Mouse (Mus musculus) gastrocnemius, postnatal 10 days (tissue): ENCODE data around the gene Ikbke. TPM values are rescaled to one million over a fixed set of nuclear protein-coding genes. Genes with fewer than 3 reads are reported as not detected.
"Not testable (repeated sequence)": the region's sequence is repeated elsewhere in the genome, so short reads cannot be mapped to it uniquely, and the experiment has no call there.

Experiments
- DNase-seq: peaks from one replicate; pipeline ENCODE4 v3.0.0; 2021; ENCODE audit warnings: mixed read lengths
- long read RNA-seq, 2 experiments: library from polyadenylated mRNA; stranded (forward); transcript quantifications; one replicate each; pipeline ENCODE4 v2.0.0; 2021
- total RNA-seq, 2 experiments: library from RNA; stranded (reverse); gene quantifications; 2 replicates each; pipeline ENCODE4 v1.2.3; 2021

Gene Ikbke
- 1 to 10 TPM; 2.8 to 3.6 TPM for total RNA-seq
- long read RNA-seq, experiment 1, partial matches to known transcripts, result 1 of 6 reads
- long read RNA-seq, experiment 1, other reads (novel, unspliced or antisense), result 3 of 6 reads
- long read RNA-seq, experiment 2, partial matches to known transcripts, result 0 of 3 reads
- long read RNA-seq, experiment 2, other reads (novel, unspliced or antisense), result 3 of 3 reads

DNA sequence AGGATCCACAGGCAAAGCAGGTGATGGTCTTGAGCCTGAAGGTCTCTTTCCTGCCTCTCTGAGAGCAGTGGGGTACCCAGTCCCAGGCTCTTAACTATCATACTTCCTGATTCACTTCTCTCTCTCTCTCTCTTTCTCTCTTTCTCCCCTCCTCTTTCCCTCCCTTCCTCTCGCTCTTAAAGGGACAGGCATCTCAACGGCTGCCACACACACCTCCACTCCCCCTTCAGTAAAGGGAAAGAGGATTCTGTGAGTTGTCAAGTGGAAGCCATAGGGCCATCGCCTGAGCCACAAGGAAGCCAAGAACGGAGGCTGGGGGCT, at the start of gene Ikbke:
Gene Ikbke (minus strand): TSS at position 151 of the 321 bp plus-strand sequence.
- no peak for DNase-seq

DNA sequence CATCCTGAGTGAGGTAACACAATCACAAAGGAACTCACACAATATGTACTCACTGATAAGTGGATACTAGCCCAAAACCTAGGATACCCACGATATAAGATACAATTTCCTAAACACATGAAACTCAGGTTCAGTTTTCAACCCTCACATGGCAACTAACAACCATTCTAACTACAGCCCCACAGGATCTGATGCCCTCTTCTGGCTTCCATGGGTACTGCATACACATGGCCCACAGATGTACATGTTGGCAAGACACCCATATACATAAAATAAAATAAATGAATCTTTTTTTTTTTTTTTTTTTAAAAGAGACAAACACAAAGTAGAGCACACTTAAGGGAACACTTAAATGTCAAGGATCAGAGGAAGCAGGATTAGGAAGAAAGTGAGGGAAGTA, 49.7 kb upstream of the Ikbke start:
- DNase-seq, result not testable (repeated sequence)

GRCm38 (mm10) chr1:131327167-131327566, 47.8 kb upstream of the Ikbke start:
- DNase-seq, result no peak

- no peak for DNase-seq
Observed at GRCm38 (mm10) chr1:131324816-131325463, 45.5 kb upstream of the Ikbke start.

DNA sequence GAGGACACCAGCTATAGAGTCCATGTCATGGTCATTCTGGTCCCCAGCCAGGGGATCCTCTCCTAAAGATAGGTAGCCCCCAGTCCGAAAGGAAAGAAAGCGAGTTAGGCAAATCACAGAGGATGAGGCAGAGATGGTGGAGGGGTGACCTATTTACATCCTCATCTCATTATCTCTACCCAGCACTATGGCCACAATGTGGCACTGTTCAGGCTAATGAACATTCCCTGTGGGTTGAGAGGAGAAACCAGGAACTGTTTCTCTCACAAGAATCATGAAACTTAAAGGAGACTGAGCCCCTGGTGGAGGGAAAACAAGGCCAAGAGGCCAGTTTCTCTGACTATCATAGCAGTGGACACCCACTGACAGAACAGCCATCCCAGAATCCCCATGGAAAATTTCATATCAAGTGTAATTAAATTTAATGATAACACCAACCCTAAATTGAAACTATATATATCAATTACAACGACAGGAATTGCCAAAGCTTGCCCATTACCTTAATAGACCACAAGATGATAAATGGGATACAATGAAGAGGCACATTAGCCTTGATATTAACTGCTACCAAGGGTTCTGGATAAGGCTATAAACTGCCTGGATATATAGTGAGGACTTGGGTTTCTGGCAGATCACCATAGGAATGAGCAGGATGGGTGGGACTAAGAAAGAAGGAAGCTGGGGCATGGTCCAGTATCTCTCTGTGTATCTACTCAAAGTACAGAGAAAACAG, 40.4 kb upstream of the Ikbke start:
- no peak for DNase-seq

DNA sequence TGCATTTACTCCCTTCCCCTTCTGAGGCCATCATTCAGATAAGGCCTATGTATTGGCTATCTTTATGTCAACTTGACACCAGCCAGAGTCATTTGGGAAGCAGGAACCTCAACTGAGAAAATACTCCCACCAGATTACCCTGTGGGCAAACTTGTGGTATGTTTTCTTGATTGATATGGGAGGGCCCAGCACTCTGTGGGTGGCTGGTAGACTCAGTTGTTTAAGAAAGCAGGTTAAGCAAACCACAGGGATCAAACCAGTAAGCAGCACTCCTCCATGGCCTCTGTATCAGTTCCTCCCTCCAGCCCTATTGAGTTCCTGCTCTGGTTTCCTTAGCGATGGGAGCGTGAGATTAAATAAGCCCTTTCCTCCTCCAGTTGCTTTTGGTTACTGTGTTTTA, 39.0 kb upstream of the Ikbke start:
- no peak for DNase-seq

DNA sequence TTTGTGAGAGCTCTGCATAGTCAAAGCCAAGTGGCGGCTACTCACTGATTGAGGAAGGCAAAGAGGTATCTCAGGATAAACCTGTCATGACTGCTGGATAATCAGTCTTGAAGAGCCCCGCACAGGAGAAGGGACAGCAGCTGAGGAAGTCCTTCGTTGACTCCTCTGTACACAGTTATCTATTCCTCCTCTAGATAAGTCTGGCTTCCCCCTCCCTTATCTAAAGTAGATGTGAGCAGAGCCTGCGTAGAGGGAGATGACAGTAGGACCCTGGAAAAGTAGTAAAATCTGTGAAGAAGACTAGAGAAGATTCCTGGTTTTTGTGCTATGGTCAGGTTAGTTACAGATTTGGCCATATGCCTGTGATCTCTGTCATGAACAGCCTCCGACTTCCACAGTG, 38.2 kb upstream of the Ikbke start:
- no peak for DNase-seq

DNA sequence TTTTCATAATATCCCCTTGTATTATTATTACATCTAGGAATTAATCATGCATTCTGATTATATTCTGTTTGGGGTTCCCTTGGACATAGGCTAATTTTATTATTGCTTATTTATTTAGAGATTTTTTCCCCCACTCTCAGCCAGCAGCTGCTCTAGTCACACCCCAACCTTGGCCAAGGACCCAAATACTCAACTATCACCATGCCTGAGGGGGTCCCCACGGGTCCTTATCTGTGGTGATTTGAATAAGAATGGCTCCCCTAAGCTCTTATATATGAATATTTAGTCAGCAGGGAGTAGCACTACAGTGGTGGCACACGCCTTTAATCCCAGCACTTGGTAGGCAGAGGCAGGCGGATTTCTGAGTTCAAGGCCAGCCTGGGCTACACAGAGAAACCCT, 31.9 kb upstream of the Ikbke start:
- DNase-seq, result no peak

DNA sequence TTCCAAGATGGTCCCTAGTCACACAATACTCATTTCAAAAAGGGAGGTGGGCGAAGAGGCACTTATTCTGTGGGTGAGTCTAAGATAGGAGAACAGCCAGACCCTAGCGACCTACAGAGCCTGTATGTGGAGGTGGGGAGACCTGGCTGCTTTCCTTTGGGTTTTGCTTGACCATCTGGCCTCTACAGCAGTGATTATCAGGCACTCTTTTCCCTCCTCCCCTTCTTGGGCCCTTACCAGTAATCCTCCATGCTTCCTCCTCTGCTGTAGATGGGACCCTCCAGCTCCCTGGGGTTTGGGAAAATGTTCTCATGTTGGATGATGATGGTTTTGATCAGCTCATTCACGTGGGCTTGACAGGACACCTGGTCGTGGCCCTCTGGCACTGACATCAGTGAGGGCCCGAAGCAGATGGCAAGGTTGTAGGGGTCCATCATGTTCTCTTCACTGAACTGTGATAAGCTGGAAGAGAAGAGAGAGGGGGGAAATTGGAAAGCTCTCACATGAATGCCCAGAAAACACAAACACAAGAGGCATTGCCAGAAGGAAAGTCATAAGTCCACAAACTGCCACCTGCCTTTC, 30.9 kb upstream of the Ikbke start:
- no peak for DNase-seq

DNA sequence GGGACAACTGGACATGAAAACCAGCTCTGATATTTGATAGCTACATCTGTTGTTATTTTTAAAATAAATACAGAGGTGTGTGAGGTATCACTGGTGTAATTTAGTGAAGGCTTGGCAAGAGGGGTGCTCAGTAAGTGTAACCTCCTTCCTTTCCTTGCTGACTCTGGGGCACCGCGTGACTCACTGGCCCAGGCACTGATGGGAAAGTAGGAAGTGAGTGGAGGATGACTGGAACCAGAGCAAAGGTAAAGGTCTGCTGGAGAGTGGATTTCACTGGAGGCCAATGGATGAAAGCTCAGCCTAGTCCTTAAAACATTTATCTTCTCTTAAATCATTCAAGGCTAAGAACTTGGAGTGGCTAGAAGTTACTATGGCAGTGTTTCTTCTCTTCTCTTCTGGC, 21.3 kb upstream of the Ikbke start:
- DNase-seq, result no peak

- DNase-seq, result no peak
Observed at GRCm38 (mm10) chr1:131299788-131300187, 20.4 kb upstream of the Ikbke start.

GRCm38 (mm10) chr1:131299240-131299639, 19.8 kb upstream of the Ikbke start:
- DNase-seq, result no peak

DNA sequence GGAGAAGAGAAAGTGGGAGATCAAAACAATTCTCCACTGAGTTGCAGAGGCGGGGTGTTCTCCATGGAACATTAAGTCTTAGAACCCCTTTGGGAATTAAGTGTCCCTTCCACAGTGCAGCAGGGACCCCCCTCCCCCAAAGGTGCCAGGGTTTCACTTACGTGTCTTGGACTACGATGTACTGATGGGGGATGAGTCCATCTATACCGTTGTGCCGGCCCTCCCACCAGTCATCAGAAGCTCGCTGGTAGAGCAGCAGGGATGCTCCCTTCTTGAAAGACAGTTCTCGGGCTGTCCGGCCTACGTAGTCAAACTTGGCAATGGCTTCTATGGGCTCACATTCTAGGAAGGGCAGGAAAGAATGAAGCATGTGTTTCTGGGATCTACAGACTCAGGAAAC, 18.8 kb upstream of the Ikbke start:
- DNase-seq, result no peak

GRCm38 (mm10) chr1:131296726-131297125, 17.3 kb upstream of the Ikbke start:
- no peak for DNase-seq

GRCm38 (mm10) chr1:131295200-131295599, 15.8 kb upstream of the Ikbke start:
- DNase-seq, result no peak

DNA sequence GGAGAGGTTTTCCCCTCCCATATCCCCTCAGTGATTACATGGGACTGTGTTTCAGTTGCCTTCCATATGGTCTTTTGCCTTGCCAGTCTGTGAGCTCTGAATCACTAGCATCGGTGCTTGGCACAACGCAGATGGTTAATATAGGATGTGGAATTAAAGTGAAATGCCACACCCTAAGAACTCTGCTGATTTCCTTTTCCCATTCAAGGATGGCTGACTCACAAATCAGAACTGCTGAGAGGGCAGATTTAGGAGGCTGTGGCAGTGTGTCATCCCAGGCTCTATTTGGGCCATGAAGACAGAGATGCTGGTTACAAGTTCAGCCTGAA, 14.5 kb upstream of the Ikbke start:
- no peak for DNase-seq

- no peak for DNase-seq
Observed at GRCm38 (mm10) chr1:131293221-131293921, 14.0 kb upstream of the Ikbke start.

DNA sequence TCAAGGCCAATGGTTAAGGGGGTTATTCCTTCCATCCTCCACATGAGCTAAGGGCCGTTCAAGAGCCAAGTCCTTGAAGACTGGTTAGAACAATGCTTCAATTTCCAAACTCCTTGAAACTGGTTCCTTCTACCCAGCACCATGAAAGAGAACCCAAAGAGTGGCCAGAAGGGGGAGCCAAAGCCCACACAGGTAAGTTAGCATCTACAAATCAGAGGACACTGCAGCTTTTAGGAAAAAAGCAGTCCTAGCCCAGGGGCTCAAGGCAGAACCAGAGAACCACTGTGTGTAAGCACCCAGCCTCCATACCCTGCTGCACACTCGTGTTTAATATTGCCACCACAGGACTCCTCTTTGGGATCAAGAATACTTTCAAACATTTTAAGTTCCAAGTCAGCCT, 11.2 kb upstream of the Ikbke start:
- peak; percentile 57 for DNase-seq

DNA sequence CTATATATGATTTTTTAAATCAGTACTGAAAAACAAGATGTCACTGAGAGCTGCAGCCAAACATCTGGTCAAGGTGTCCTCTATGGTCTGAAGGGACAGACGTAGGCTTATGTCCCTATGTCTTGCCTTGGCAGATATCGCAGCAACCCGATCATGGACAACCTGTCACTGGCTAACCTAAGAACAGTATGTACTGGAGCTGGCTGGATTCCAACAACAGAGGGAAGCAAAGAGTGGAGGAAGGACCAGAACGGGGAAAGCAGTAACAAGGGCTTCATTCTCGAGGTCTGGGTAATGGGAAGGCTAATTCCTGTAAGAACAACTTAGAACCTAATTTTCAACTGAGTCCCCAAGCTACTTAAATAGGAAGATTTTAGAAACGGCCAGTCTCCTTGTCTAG, 9.5 kb upstream of the Ikbke start:
- no peak for DNase-seq

- no peak for DNase-seq
Observed at GRCm38 (mm10) chr1:131287267-131287666, 7.9 kb upstream of the Ikbke start.

GRCm38 (mm10) chr1:131286803-131287202, 7.4 kb upstream of the Ikbke start:
- DNase-seq, result no peak

GRCm38 (mm10) chr1:131284616-131285015, 5.2 kb upstream of the Ikbke start:
- DNase-seq, result no peak

GRCm38 (mm10) chr1:131284167-131284566, 4.8 kb upstream of the Ikbke start:
- no peak for DNase-seq
